Mouse (Mus musculus) ES-E14 (cell line): Measurements from ENCODE around the gene Clspn. TPM values are rescaled to one million over a fixed set of nuclear protein-coding genes. Genes with fewer than 3 reads are reported as not detected.

Experiments
- DNase-seq: peaks from one replicate; pipeline ENCODE4 v3.0.0-alpha.2; 2013; ENCODE audit warnings: low read depth, low spot score
- H3K27ac ChIP-seq: 2 replicates; pipeline ENCODE4 v1.5.1; 2012; ENCODE audit warnings: low read depth, mild to moderate bottlenecking, low read length, moderate library complexity, mixed read lengths; ENCODE audit not compliant: poor library complexity, insufficient read depth, severe bottlenecking
- H3K36me3 ChIP-seq: 2 replicates; pipeline ENCODE4 v1.6.1; 2012; ENCODE audit warnings: mild to moderate bottlenecking, low read length, moderate library complexity, mixed read lengths; ENCODE audit not compliant: control insufficient read depth, poor library complexity, insufficient read depth, severe bottlenecking
- H3K4me1 ChIP-seq, 2 experiments: fragments of 150-350 bp in 1 of 2; sonication (generic) in 1 of 2; 2 replicates each; pipeline ENCODE4 v1.6.1; 2012; ENCODE audit warnings: low read length in 2 of 2, mild to moderate bottlenecking in 1 of 2, mixed read lengths in 1 of 2; ENCODE audit not compliant: control insufficient read depth in 2 of 2, insufficient read depth in 2 of 2, poor library complexity in 1 of 2
- H3K4me3 ChIP-seq, 2 experiments: fragments of 150-350 bp in 1 of 2; sonication (generic) in 1 of 2; 2 replicates each; pipeline ENCODE4 v1.5.1; 2012; ENCODE audit warnings: low read length in 2 of 2, low read depth in 1 of 2, mild to moderate bottlenecking in 1 of 2, mixed read lengths in 1 of 2; ENCODE audit not compliant: insufficient read depth in 1 of 2, poor library complexity in 1 of 2, severe bottlenecking in 1 of 2
- H3K9ac ChIP-seq: 2 replicates; pipeline ENCODE4 v1.6.1; 2012; ENCODE audit warnings: low read depth, mild to moderate bottlenecking, low read length, mixed read lengths; ENCODE audit not compliant: poor library complexity, insufficient read depth, severe bottlenecking
- H3K9me3 ChIP-seq: fragments of 150-350 bp; sonication (generic); 2 replicates; pipeline ENCODE4 v1.6.1; 2012; ENCODE audit warnings: low read depth, mild to moderate bottlenecking, low read length; ENCODE audit not compliant: control insufficient read depth, insufficient read depth
- CHD2 ChIP-seq: IDR thresholded peaks from 2 replicates; pipeline ENCODE4 v1.6.1; 2014; ENCODE audit warnings: mild to moderate bottlenecking, low read depth, low read length, inconsistent platforms
- HCFC1 ChIP-seq: IDR thresholded peaks from 2 replicates; pipeline ENCODE4 v1.6.1; 2012; ENCODE audit warnings: low read length, inconsistent platforms, borderline replicate concordance; ENCODE audit not compliant: insufficient read depth
- MAFK ChIP-seq: IDR thresholded peaks from 2 replicates; pipeline ENCODE4 v1.6.1; 2014; ENCODE audit warnings: mild to moderate bottlenecking, low read depth, low read length, inconsistent platforms; ENCODE audit not compliant: insufficient read depth
- ZC3H11A ChIP-seq: IDR thresholded peaks from 2 replicates; pipeline ENCODE4 v1.6.1; 2012; ENCODE audit warnings: low read depth, mild to moderate bottlenecking, inconsistent platforms, low read length, borderline replicate concordance
- ZNF384 ChIP-seq: IDR thresholded peaks from 2 replicates; pipeline ENCODE4 v1.6.1; 2012; ENCODE audit warnings: low read depth, low read length, inconsistent platforms
- in situ Hi-C, 2 experiments: fragments of 600-800 bp; cut with MboI; formaldehyde crosslinking; loops; one replicate each; pipeline ENCODE4 v1.15.1; 2025; ENCODE audit warnings: low sequenced_read_pairs in 2 of 2, inconsistent platforms in 1 of 2; ENCODE audit not compliant: unreplicated experiment in 2 of 2
- total RNA-seq: library from RNA; depleted of rRNA; stranded (reverse); fragments of 300-350 nt; gene quantifications from 2 replicates; pipeline ENCODE4 v1.2.3, GENCODE M21; 2012

Gene Clspn
- total RNA-seq, 1 experiment, result 26.2 TPM

DNA sequence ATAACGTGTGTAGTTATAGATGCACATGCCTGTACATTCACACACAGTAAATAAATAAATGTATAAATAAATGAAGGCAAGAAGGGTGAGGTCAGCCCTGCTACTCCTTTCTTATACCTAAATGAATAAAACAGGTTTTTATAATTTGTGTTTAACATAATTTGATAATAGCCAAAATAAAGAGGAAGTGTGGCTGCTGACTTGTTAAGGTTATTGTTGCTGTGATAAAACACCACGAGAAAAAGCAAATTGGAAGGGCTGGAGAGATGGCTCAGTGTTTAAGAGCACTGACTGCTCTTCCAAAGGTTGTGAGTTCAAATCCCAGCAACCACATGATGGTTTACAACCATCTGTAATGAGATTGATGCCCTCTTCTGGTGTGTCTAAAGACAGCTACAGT, 22.3 kb downstream of the Clspn start:
- Histone ChIP-seq H3K9me3 (no peaks in the 10 kb centered on the region), H3K4me3 (no peak overlapping the region), H3K27ac (no peak overlapping the region), H3K9ac (no peak overlapping the region), H3K36me3 (peaks cover 28% of the 10 kb centered on the region), H3K4me1 (no peaks in the 10 kb centered on the region)
- no peak for DNase-seq
- in situ Hi-C loops, result no loop called here
- TF ChIP-seq CHD2 (no peak), ZNF384 (no peak), HCFC1 (no peak), MAFK (no peak), ZC3H11A (no peak)

DNA sequence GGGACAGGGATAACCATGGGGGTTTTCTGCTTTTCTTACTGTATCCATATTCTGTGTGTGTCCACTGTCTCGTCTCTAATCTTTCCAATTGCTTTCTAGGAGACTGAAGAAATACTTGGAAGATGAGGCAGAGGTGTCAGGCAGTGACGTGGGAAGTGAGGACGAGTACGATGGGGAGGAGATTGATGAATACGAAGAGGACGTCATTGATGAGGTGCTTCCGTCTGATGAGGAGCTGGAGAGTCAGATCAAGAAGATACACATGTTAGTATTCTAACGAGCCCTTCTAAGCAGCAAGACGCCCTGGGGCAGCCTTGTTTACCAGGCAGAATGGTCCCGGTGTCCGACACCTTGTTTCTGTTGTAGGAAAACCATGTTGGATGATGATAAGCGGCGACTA, 29.0 kb downstream of the Clspn start:
- in situ Hi-C loops, result no loop called here
- Histone ChIP-seq H3K9me3 (no peaks in the 10 kb centered on the region), H3K27ac (no peak overlapping the region), H3K4me1 (no peaks in the 10 kb centered on the region), H3K4me3 (no peak overlapping the region), H3K36me3 (peaks cover 35% of the 10 kb centered on the region), H3K9ac (no peak overlapping the region)
- TF ChIP-seq MAFK, result no peak
- TF ChIP-seq CHD2, result no peak
- no peak for TF ChIP-seq ZC3H11A
- TF ChIP-seq HCFC1, result no peak
- TF ChIP-seq ZNF384, result no peak
- DNase-seq, result no peak

- no peaks in the 10 kb centered on the region for H3K9me3 ChIP-seq
- H3K4me3 ChIP-seq, result no peak overlapping the region
- H3K4me1 ChIP-seq, result no peaks in the 10 kb centered on the region
- DNase-seq, result no peak
- TF ChIP-seq ZNF384 (no peak), MAFK (no peak), HCFC1 (no peak), ZC3H11A (no peak), CHD2 (no peak)
- peaks cover 40% of the 10 kb centered on the region for H3K36me3 ChIP-seq
- no peak overlapping the region for H3K27ac ChIP-seq
- H3K9ac ChIP-seq, result no peak overlapping the region
- in situ Hi-C loops, result no loop called here
Observed at GRCm38 (mm10) chr4:126592039-126592438, 35.3 kb downstream of the Clspn start.

DNA sequence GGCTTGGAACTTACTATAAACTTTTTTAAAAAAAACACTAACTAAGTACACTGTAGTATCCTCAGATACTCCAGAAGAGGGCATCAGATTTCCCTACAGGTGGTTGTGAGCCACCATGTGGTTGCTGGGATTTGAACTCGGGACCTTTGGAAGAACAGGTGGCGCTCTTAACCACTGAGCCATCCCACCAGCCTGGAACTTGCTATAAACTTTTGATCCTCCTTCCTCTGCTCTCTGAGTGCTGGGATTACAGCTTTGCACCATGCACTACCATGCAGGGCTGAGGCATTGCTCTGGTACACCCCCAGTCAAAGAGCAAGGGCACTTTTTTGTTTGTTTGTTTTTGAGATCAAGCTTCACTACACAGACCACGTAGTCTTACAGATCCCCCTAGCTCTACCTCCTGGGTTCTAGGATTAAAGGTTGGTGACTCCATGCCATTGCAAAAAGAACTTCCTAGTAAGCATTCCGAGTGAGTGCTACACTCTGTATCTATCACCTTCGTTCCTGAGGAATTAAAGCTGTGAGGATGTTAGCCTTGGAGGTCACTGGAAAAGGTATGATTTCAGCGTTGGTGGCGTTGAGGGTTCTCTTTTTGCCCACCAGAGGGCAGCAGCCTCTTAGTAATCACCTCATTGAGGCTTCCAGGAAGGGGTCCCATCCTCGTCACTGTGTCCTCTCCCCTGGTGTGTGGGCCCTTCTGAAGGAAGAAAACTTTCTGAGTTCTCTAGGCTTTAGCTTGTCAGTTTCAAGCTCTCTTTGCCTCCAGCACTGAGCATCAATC, 43.4 kb downstream of the Clspn start:
- Histone ChIP-seq H3K36me3 (no peaks in the 10 kb centered on the region), H3K4me1 (peaks cover 0 to 8% of the 10 kb centered on the region in 2 experiments; a peak in 3 of 4 replicates), H3K4me3 (no peak overlapping the region), H3K9ac (no peak overlapping the region), H3K27ac (no peak overlapping the region), H3K9me3 (no peaks in the 10 kb centered on the region)
- in situ Hi-C loops, result loop anchor here in 1 of 2 experiments (10.0 kb wide), 1 partner anchor 135 kb away; the partner anchor contains the start of gene Tfap2e
- TF ChIP-seq MAFK (no peak), ZC3H11A (peak; percentile 83; the same call in 1 of the 2 replicates)
- peak; percentile 53 for DNase-seq
